ENCODE assay signal across 8 mouse cellular contexts in genomic region chr4:106678442-106679118, GRCm38 (mm10). TPM values are rescaled to one million over a fixed set of nuclear protein-coding genes. Genes with fewer than 3 reads are reported as not detected.
DNase-seq lines count a peak whose midpoint lies in the region; ATAC-seq and TF ChIP-seq lines count a peak whose summit lies in the region.

Gene Ttc4 (minus strand): TSS chr4:106678944.

- H3K9ac ChIP-seq in MEL (ENCODE audit: control insufficient read depth, low read depth, low read length, poor library complexity, severe bottlenecking), result peak within 1 kb of the TSS; percentile 97
- H3K9ac ChIP-seq in forebrain, postnatal 0 days, result peak within 1 kb of the TSS; percentile 62
- H3K9ac ChIP-seq in lung, embryonic 15.5 days, result peak within 1 kb of the TSS; percentile 84

- H3K4me2 ChIP-seq in forebrain, postnatal 0 days (ENCODE audit: low read depth), result peak within 1 kb of the TSS; percentile 76
- peak within 1 kb of the TSS; percentile 69 for H3K4me2 ChIP-seq in lung, embryonic 15.5 days

- TF ChIP-seq CTCF in MEL (IDR thresholded peaks at IDR 0.05 in 2 of 3, conservative IDR thresholded peaks at IDR 0.05 in 1 of 3; ENCODE audit: control insufficient read depth in 1 of 3, insufficient read depth in 1 of 3, low read depth in 2 of 3, low read length in 3 of 3, poor library complexity in 1 of 3, severe bottlenecking in 1 of 3), result no peak
- no peak for TF ChIP-seq CTCF in cerebellum, adult 2 months (IDR thresholded peaks at IDR 0.05; ENCODE audit: borderline replicate concordance, insufficient read depth, low read depth, low read length)
- TF ChIP-seq CTCF in forebrain, postnatal 0 days (IDR thresholded peaks at IDR 0.05; ENCODE audit: low read depth), result peak; percentile 17; the same call in 1 of the 2 replicates

- H3K4me3 ChIP-seq in MEL (ENCODE audit: control insufficient read depth in 1 of 2, insufficient read depth in 1 of 2, low read depth in 2 of 2, low read length in 2 of 2), result peak within 1 kb of the TSS; percentile 93 to 96
- peak within 1 kb of the TSS; percentile 82 for H3K4me3 ChIP-seq in cerebellum, adult 2 months (replicated peaks; ENCODE audit: insufficient read depth, low read depth, low read length)
- H3K4me3 ChIP-seq in forebrain, postnatal 0 days (ENCODE audit: low read depth, low read length), result peak within 1 kb of the TSS; percentile 72
- peak within 1 kb of the TSS; percentile 85 for H3K4me3 ChIP-seq in lung, embryonic 15.5 days

- TF ChIP-seq EP300 in MEL (IDR thresholded peaks at IDR 0.05; ENCODE audit: low read depth in 1 of 2, low read length in 2 of 2), result 0 out of 4 replicates have a peak, but pooled peaks of 1 of the 2 experiments have one; percentile 13

- peak within 1 kb of the TSS; percentile 50 for H3K27ac ChIP-seq in MEL (ENCODE audit: control insufficient read depth, low read depth, low read length)
- no peak within 1 kb of the TSS for H3K27ac ChIP-seq in cerebellum, adult 2 months (ENCODE audit: insufficient read depth, low read length)
- H3K27ac ChIP-seq in forebrain, postnatal 0 days (ENCODE audit: low read depth, low read length), result no peak within 1 kb of the TSS; the same call in 1 of the 2 replicates
- peak within 1 kb of the TSS; percentile 68; the same call in 1 of the 2 replicates for H3K27ac ChIP-seq in lung, embryonic 15.5 days

- WGBS in cerebellum, adult 2 months, result under 1% methylated on average over 43 of the region's 43 CpGs
- under 1% methylated on average over 43 of the region's 43 CpGs for WGBS in forebrain, postnatal 0 days
- under 1% methylated on average over 43 of the region's 43 CpGs for WGBS in lung, embryonic 15.5 days

- no peak for TF ChIP-seq RAD21 in MEL (IDR thresholded peaks at IDR 0.05; ENCODE audit: low read depth, low read length)

- peaks cover 2 to 9% of the 10 kb centered on the region in 2 experiments for H3K36me3 ChIP-seq in MEL (ENCODE audit: control insufficient read depth in 1 of 2, insufficient read depth in 2 of 2, low read length in 2 of 2)
- peaks cover 24% of the 10 kb centered on the region for H3K36me3 ChIP-seq in forebrain, postnatal 0 days (ENCODE audit: insufficient read depth)
- peaks cover 32% of the 10 kb centered on the region for H3K36me3 ChIP-seq in lung, embryonic 15.5 days

- no peaks in the 10 kb centered on the region for H3K9me3 ChIP-seq in MEL (replicated peaks; ENCODE audit: insufficient read depth, low read length)
- no peaks in the 10 kb centered on the region for H3K9me3 ChIP-seq in forebrain, postnatal 0 days (ENCODE audit: low read length)
- no peaks in the 10 kb centered on the region for H3K9me3 ChIP-seq in lung, embryonic 15.5 days

- H3K4me1 ChIP-seq in MEL (ENCODE audit: control insufficient read depth in 1 of 2, insufficient read depth in 2 of 2, low read length in 2 of 2), result peaks cover 4 to 14% of the 10 kb centered on the region in 2 experiments; a peak in 3 of 4 replicates
- peaks cover 3% of the 10 kb centered on the region; the same call in 1 of the 2 replicates for H3K4me1 ChIP-seq in cerebellum, adult 2 months (ENCODE audit: control insufficient read depth, insufficient read depth, low read length)
- H3K4me1 ChIP-seq in forebrain, postnatal 0 days (ENCODE audit: insufficient read depth), result peaks cover 6% of the 10 kb centered on the region; the same call in 1 of the 2 replicates
- H3K4me1 ChIP-seq in lung, embryonic 15.5 days, result peaks cover 10% of the 10 kb centered on the region

- peaks cover 3 to 7% of the 10 kb centered on the region in 2 experiments; a peak in 3 of 4 replicates for H3K27me3 ChIP-seq in MEL (ENCODE audit: control insufficient read depth in 1 of 2, insufficient read depth in 2 of 2, low read length in 2 of 2)
- no peaks in the 10 kb centered on the region for H3K27me3 ChIP-seq in cerebellum, adult 2 months (ENCODE audit: control insufficient read depth, insufficient read depth, low read length)
- H3K27me3 ChIP-seq in forebrain, postnatal 0 days (ENCODE audit: insufficient read depth, low read length), result no peaks in the 10 kb centered on the region
- no peaks in the 10 kb centered on the region for H3K27me3 ChIP-seq in lung, embryonic 15.5 days

- peak; percentile 97 for DNase-seq in MEL (ENCODE audit: low read depth, low spot score)
- peak; percentile 83 to 88 for DNase-seq in cerebellum, adult 2 months
- DNase-seq in forebrain, postnatal 0 days, result peak; percentile 94
- DNase-seq in heart, postnatal 4 days, result peak; percentile 94
- DNase-seq in layer of hippocampus, adult 8-10 months (ENCODE audit: low spot score in 2 of 2), result peak; percentile 68 to 83
- peak; percentile 80 for DNase-seq in ovary, adult 18-20 months (ENCODE audit: low spot score)
- DNase-seq in thymus, postnatal 0 days (ENCODE audit: low spot score), result peak; percentile 94

- peak; percentile 87 to 94 for TF ChIP-seq POLR2A in MEL (IDR thresholded peaks at IDR 0.05; ENCODE audit: control insufficient read depth in 1 of 2, insufficient read depth in 1 of 2, low read depth in 1 of 2, low read length in 2 of 2, poor library complexity in 1 of 2)
- peak; percentile 78; the same call in 1 of the 2 replicates for TF ChIP-seq POLR2A in cerebellum, adult 2 months (IDR thresholded peaks at IDR 0.05; ENCODE audit: borderline replicate concordance, insufficient read depth, low read length)

- ATAC-seq in forebrain, postnatal 0 days, result peak; percentile 99
- ATAC-seq in lung, embryonic 15.5 days (ENCODE audit: borderline replicate concordance, extremely low read depth, low FRiP score, low TSS enrichment), result peak; percentile 97

- H3K79me2 ChIP-seq in MEL (ENCODE audit: control insufficient read depth, insufficient read depth, low read length, poor library complexity), result peaks cover 11% of the 10 kb centered on the region

TF ChIP-seq in MEL, 35 proteins besides CTCF, POLR2A, EP300 and RAD21 (continues in another document):
- no peak for TF ChIP-seq USF2 (IDR thresholded peaks at IDR 0.05; ENCODE audit: borderline replicate concordance in 1 of 2, insufficient read depth in 1 of 2, low read depth in 1 of 2, low read length in 2 of 2)
- TF ChIP-seq CHD2 (IDR thresholded peaks at IDR 0.05; ENCODE audit: low read length), result no peak
- no peak for TF ChIP-seq JUND (IDR thresholded peaks at IDR 0.05; ENCODE audit: low read depth, low read length)
- no peak for TF ChIP-seq BHLHE40 (IDR thresholded peaks at IDR 0.05; ENCODE audit: borderline replicate concordance, low read depth, low read length)
- TF ChIP-seq TAL1 (IDR thresholded peaks at IDR 0.05; ENCODE audit: low read length), result no peak
- peak; percentile 78 for TF ChIP-seq TCF12 (IDR thresholded peaks at IDR 0.05; ENCODE audit: low read depth, low read length)
- TF ChIP-seq SIN3A (IDR thresholded peaks at IDR 0.05; ENCODE audit: low read length), result peak; percentile 91
- no peak for TF ChIP-seq GATA1 (IDR thresholded peaks at IDR 0.05; ENCODE audit: low read depth, low read length)
- no peak for TF ChIP-seq RCOR1 (IDR thresholded peaks at IDR 0.05; ENCODE audit: low read depth, low read length)
- TF ChIP-seq MAX (IDR thresholded peaks at IDR 0.05; ENCODE audit: low read length), result no peak
- TF ChIP-seq ZKSCAN1 (IDR thresholded peaks at IDR 0.05; ENCODE audit: low read depth, low read length), result no peak
- TF ChIP-seq MEF2A (IDR thresholded peaks at IDR 0.05; ENCODE audit: extremely low read depth, insufficient replicate concordance, low read depth, low read length, poor library complexity, severe bottlenecking), result peak; percentile 46; the same call in 1 of the 2 replicates
- no peak for TF ChIP-seq MAFK (IDR thresholded peaks at IDR 0.05; ENCODE audit: borderline replicate concordance, low read depth, low read length)
- no peak for TF ChIP-seq ZC3H11A (IDR thresholded peaks at IDR 0.05; ENCODE audit: low read depth, low read length)
- TF ChIP-seq ETS1 (IDR thresholded peaks at IDR 0.05; ENCODE audit: low read depth, low read length), result peak; percentile 44; the same call in 1 of the 2 replicates
- no peak for TF ChIP-seq ZNF384 (IDR thresholded peaks at IDR 0.05; ENCODE audit: low read depth, low read length)
- TF ChIP-seq NELFE (IDR thresholded peaks at IDR 0.05; ENCODE audit: low read depth, low read length), result peak; percentile 93
- TF ChIP-seq HCFC1 (IDR thresholded peaks at IDR 0.05; ENCODE audit: low read depth, low read length), result peak; percentile 95
- TF ChIP-seq E2F4 (IDR thresholded peaks at IDR 0.05; ENCODE audit: borderline replicate concordance, low read depth, low read length), result no peak
- no peak for TF ChIP-seq USF1 (IDR thresholded peaks at IDR 0.05; ENCODE audit: low read depth, low read length)
- peak; percentile 76; the same call in 1 of the 2 replicates for TF ChIP-seq POLR2AphosphoS2 (IDR thresholded peaks at IDR 0.05; ENCODE audit: low read length)
- peak; percentile 89 for TF ChIP-seq MXI1 (IDR thresholded peaks at IDR 0.05; ENCODE audit: low read depth, low read length)
- no peak for TF ChIP-seq MYB (IDR thresholded peaks at IDR 0.05; ENCODE audit: low read depth, low read length)
- no peak for TF ChIP-seq CHD1 (IDR thresholded peaks at IDR 0.05; ENCODE audit: low read depth, low read length)
- no peak; the same call in 1 of the 2 replicates for TF ChIP-seq KAT2A (conservative IDR thresholded peaks at IDR 0.05; ENCODE audit: low read depth, low read length)
- peak; percentile 80 for TF ChIP-seq TBP (IDR thresholded peaks at IDR 0.05; ENCODE audit: low read depth, low read length)
- no peak for TF ChIP-seq GABPA (IDR thresholded peaks at IDR 0.05; ENCODE audit: low read depth, low read length)
- TF ChIP-seq ZMIZ1 (IDR thresholded peaks at IDR 0.05; ENCODE audit: low read depth, low read length), result peak; percentile 72; the same call in 1 of the 2 replicates
- peak; percentile 74; the same call in 1 of the 2 replicates for TF ChIP-seq MAZ (IDR thresholded peaks at IDR 0.05; ENCODE audit: low read depth, low read length)
- peak; percentile 55; the same call in 1 of the 2 replicates for TF ChIP-seq MYC (IDR thresholded peaks at IDR 0.05; ENCODE audit: low read depth, low read length)

RNA-seq across cellular contexts. Expression of gene Ttc4, which starts in this region (rescaled TPM):
- total RNA-seq in MEL (2012; rRNA removed), result 49.4 and 54.8 TPM in 2 replicates
- polyA plus RNA-seq in MEL (2012; ENCODE audit: insufficient read depth in 1 of 2, insufficient read length in 2 of 2, low read depth in 1 of 2, low replicate concordance in 2 of 2, missing spikeins in 1 of 2), result 10 to 100 TPM in 1 of 2 experiments, not detected in 1; 54.8 TPM
- 127 and 137 TPM in 2 replicates for polyA plus RNA-seq in cerebellum, adult 2 months (2012; rRNA removed)
- 108 and 114 TPM in 2 replicates for total RNA-seq in forebrain, postnatal 0 days (2014; rRNA removed)
- 78.2 and 89.1 TPM in 2 replicates for polyA plus RNA-seq in forebrain, postnatal 0 days (2015; fragmentation: Nextera tagmentation; extraction: Ambion mirVana)
- total RNA-seq in heart, postnatal 4 days (2021), result 10 to 100 TPM; 21.6 to 23.9 TPM
- total RNA-seq in layer of hippocampus, adult 8-10 months (2022), result 10 to 100 TPM; 37.4 to 64.6 (median 50.1) TPM
- polyA plus RNA-seq in lung, embryonic 15.5 days (2015; fragmentation: Nextera tagmentation; extraction: Ambion mirVana), result 84.2 and 91.5 TPM in 2 replicates
- 61.4 TPM in 2 replicates for polyA plus RNA-seq in thymus, postnatal 0 days (2015; fragmentation: Nextera tagmentation; extraction: Ambion mirVana)

Comparison
In these comparisons a context has a peak if more than half of its experiments do, and no peak if none do; other contexts are left out.
1. H3K27ac ChIP-seq: peak in MEL (single experiment) and lung, embryonic 15.5 days (single experiment); none in cerebellum, adult 2 months (single experiment) and forebrain, postnatal 0 days (single experiment).
2. Peak in every context shown above with its lines, with median percentiles within 50 percentile points of each other: DNase-seq, H3K4me3 ChIP-seq and H3K9ac ChIP-seq.